Mouse (Mus musculus) neural tube, postnatal 0 days (tissue): ENCODE measurements around the gene Gm49320. TPM values are rescaled to one million over a fixed set of nuclear protein-coding genes. Genes with fewer than 3 reads are reported as not detected.

ENCODE experiments used
- polyA plus RNA-seq: library from polyadenylated mRNA; unstranded; fragments of >200 nt; fragmentation: Nextera tagmentation; extraction: Ambion mirVana; gene quantifications from 2 replicates; pipeline ENCODE4 v1.2.1, GENCODE M21; 2015

Gene Gm49320
- polyA plus RNA-seq = 0.31 and 0.61 TPM in 2 replicates

GRCm38 (mm10) chr8:4238434-4239192, at the start of gene Gm49320, which contains the start of gene Map2k7:
Gm49320 (plus strand) TSS chr8:4238865.
Map2k7 (plus strand) TSS chr8:4238740.

DNA sequence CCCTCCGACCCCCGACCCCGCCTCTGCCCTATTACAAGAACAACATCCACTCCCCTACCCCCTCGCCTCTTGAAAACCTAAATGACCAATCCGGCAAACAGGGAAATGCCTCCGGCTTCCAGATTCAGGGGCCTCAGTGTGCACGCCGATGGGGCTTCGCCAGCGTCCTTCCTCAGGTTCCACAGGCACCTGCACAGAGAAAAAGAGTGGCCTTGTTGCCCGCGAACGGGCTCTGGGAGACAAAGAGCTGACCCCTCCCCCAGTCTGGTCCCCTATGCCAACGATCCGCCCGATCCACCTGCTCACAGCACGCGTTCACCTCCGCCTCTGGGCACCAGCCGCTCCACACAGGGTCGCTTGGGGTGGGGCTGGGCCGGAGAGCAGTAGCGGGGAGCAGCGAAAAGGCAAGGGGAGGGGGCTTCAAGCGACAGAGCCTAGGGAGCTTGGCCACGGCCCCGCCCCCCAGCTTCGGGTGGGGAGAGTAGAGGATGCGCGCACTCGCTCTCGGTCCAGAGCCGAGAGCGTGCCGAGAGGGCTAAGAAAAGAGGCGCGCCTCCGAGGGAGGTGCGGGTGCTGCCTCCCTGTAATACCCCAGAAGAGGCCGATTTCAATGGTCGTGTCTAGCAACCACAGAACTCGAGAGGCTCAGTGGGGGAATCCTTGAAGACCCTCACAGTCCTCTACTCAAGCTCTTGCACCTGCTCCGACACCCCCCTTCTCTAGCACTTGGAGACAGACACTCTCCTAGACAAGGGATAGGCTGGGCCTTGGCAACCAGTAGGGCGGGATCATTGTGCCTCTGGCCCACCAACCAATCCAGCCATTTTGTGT, 21.7 kb upstream of the Gm49320 start, which contains the start of gene Prr36:
Gene Prr36 (minus strand): TSS at position 669 of the 831 bp plus-strand sequence.

DNA sequence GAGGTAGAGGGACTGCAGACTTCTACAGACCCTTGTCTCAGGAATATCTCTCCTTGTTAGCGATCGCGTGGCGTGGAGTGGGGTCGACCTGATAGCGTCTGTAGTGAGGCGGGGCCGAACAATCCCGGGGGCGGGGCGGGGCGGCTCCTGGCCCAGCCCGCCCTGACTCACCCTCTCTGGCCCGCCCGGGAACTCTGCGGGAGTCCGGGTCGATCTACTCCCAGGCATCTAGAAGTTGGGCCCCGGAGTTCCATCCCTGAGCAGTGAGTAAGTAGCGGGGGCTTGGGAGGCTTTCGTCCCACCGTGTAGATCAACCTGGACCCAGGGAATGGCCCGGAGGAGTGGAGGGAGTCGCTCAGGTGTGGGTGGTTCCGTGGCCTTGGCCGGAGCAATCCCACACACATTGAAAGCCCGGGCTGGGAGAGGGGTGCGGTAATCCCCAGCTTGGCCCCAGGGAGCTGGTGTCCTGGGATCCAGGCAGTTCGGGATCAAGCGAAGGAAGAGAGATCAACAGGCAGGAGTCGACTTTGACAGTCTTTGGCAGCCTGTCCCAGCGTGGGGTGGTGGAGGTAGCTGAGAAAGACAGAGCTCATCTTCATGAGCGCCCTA, 11.8 kb upstream of the Gm49320 start, which contains the start of gene Lrrc8e:
Gene Lrrc8e (plus strand): TSS at position 89 of the 609 bp plus-strand sequence.

DNA sequence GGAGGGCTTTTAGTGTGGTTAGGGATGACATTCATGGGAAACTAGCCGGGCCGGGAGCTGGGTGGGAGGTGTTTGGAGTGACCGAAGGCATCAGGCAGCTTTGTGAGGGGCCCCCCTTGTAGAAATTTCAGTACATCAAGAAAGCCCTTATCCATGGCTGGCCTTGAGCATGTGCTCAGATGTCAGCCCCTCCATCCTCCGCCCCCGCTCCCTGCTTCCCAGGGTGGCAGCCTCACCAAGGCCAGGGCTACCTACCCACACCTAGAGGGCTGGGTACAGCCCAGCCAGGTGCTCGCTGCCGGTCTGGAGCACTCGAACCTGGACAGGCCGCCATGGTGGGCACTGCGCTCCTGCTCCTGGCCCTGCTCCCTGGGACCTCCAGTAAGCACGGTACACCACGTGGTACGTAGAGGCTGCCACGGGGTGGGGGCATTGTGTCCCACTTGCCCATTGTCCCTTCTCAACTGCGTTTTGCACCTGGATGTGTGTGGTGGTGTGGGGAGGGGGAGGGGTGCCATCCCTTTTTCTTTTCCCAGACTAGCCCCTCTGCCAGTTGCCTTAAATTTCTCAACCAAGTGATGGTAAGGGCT, 9.4 kb downstream of the Gm49320 start, which contains the start of gene Tgfbr3l:
Gene Tgfbr3l (plus strand): TSS at position 264 of the 590 bp plus-strand sequence.

DNA sequence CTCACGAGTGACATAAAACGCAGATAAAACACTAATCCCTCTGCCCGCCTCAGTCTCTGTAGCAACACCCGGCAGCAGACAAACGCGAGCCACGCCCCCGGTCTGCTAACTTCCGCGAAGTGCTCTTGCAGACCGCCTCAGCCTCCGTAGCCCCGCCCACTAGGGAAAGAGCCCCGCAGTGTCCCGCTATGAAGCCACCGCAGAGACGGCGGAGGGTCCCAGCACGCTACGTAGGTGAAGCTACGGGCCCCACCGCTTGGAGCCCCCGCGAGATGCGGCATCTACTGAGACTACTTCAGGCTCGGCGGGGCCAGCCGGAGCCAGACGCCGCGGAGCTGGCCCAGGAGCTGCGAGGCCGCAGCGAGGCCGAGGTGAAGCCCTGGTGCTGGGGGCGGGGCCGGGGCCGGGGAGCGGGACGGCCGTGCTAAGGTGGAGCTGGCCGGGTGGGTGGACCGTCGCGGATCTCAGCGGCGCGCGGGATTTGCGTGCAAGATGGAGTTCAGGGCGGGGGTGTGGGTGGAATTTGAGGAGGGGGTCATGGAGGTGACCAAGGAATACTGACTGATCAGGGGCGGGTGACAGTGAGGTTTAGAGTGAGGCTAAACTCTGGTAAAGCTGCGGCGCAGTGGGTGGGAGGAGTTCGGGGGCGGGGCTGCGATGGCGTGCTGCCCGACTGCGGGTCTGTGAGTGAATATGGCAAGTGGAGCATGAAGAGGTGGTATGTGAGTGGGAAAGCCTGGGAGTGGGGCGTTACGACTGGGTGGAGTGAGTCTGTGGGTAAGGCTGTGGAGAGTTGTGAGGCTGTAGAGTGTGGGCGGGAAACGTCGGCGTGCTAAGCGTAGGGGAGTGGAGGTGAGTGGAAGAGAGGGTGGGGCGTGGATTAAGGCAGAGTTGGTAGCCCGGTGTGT, 14.5 kb downstream of the Gm49320 start, which contains the start of gene Snapc2:
Gene Snapc2 (plus strand): TSS at position 147 of the 908 bp plus-strand sequence.

GRCm38 (mm10) chr8:4259125-4259804, 20.6 kb downstream of the Gm49320 start, which contains the start of gene Ctxn1:
Ctxn1 (minus strand) TSS chr8:4259274.

GRCm38 (mm10) chr8:4275275-4276110, 36.8 kb downstream of the Gm49320 start, which contains the start of gene Timm44:
Timm44 (minus strand) TSS chr8:4275913.

Other genes starting within 250 kb of the Gm49320 start
- gene Cd209f, start 133.0 kb upstream of the Gm49320 start, polyA plus RNA-seq = not detected in 2 replicates
- gene Cd209g, start 104.8 kb upstream of the Gm49320 start, polyA plus RNA-seq = 0.08 TPM in 1 of 2 replicates, not detected in the other
- gene Evi5l, start 72.3 kb upstream of the Gm49320 start, polyA plus RNA-seq = 83.2 and 98.3 TPM in 2 replicates
- 27.2 and 29.5 TPM in 2 replicates for gene Prr36, start 21.4 kb upstream of the Gm49320 start, polyA plus RNA-seq
- not detected in 2 replicates for gene Lrrc8e, start 12.0 kb upstream of the Gm49320 start, polyA plus RNA-seq
- gene Map2k7, start 125 bp upstream of the Gm49320 start, polyA plus RNA-seq = 30.1 and 30.5 TPM in 2 replicates
- gene Tgfbr3l, start 9.3 kb downstream of the Gm49320 start, polyA plus RNA-seq = 3.5 and 3.6 TPM in 2 replicates
- gene Snapc2, start 14.2 kb downstream of the Gm49320 start, polyA plus RNA-seq = 64.1 and 65.4 TPM in 2 replicates
- gene Ctxn1, start 20.4 kb downstream of the Gm49320 start, polyA plus RNA-seq = 198 and 236 TPM in 2 replicates
- 46.1 and 49.8 TPM in 2 replicates for gene Timm44, start 37.0 kb downstream of the Gm49320 start, polyA plus RNA-seq
- 12.6 and 13.0 TPM in 2 replicates for gene Ccl25, start 86.3 kb downstream of the Gm49320 start, polyA plus RNA-seq
- gene Elavl1, start 86.5 kb downstream of the Gm49320 start, polyA plus RNA-seq = 60.0 and 61.4 TPM in 2 replicates